Mouse (Mus musculus): ENCODE data around the gene Pfkfb2. TPM values are rescaled to one million over a fixed set of nuclear protein-coding genes. Genes with fewer than 3 reads are reported as not detected.

The Pfkfb2 gene
- polyA plus RNA-seq, 1 experiment from 2014 or later: 9.5 TPM

GRCm38 (mm10) chr1:130732706-130733658 is 3.9 kb upstream of the Pfkfb2 start:
- Histone ChIP-seq H3K4me3 (ENCODE audit: low read depth, low read length) (no peak overlapping the region), H3K9me3 (ENCODE audit: control insufficient read depth, low read length) (no peaks in the 10 kb centered on the region), H3K27me3 (ENCODE audit: control insufficient read depth, insufficient read depth, low read length) (no peaks in the 10 kb centered on the region), H3K4me1 (ENCODE audit: control insufficient read depth, insufficient read depth, low read length) (peaks cover 4% of the 10 kb centered on the region; the same call in 1 of the 2 replicates), H3K4me2 (no peak overlapping the region), H3K27ac (ENCODE audit: low read depth, low read length) (no peak overlapping the region), H3K36me3 (ENCODE audit: control insufficient read depth, insufficient read depth, low read length) (no peaks in the 10 kb centered on the region), H3K9ac (ENCODE audit: low read length) (no peak overlapping the region)
- ATAC-seq (ENCODE audit: low FRiP score) (no peak), DNase-seq (ENCODE audit: low spot score, missing footprints) (peak; percentile 72)
- 89% methylated on average over 13 of the region's 13 CpGs for WGBS

DNA sequence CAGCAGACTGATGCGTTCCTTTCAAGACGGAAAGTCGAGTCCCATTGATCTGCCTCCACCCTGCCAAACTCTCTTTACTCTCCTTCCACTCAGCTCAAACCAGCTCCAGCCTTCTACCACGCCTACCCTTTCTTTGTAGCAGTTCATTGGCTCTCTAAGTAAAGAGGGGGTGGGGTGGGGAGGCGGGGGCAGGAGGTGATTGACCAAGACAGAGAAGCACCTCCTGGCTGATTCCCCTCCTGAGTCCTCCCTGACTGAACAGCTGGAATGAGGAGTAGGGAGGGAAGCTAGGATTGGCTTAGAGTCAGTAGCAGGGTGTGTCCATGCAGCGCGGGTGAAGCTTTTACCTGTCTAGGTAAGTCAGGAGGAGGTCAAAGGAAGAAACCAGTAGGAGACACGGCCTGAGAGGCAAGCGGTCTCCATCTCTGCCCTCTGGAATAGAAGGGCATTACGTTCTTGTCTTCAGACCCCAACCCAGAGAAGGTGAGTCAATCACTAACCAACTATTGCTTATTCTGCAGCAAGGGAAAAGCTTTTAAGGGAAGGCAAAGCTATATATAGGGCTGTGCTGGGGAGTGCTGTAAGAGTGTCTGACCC is 2.8 kb upstream of the Pfkfb2 start, which contains the start of gene AA986860:
TSS of gene AA986860 (plus strand) at position 236 of the 597 bp plus-strand sequence.
- DNase-seq (ENCODE audit: low spot score, missing footprints): peak; percentile 79
- Histone ChIP-seq H3K27me3 (ENCODE audit: control insufficient read depth, insufficient read depth, low read length) (no peaks in the 10 kb centered on the region), H3K9me3 (ENCODE audit: control insufficient read depth, low read length) (no peaks in the 10 kb centered on the region), H3K27ac (ENCODE audit: low read depth, low read length) (no peak within 1 kb of the TSS), H3K4me3 (ENCODE audit: low read depth, low read length) (no peak within 1 kb of the TSS), H3K4me2 (peak within 1 kb of the TSS; percentile 10; the same call in 1 of the 2 replicates), H3K36me3 (ENCODE audit: control insufficient read depth, insufficient read depth, low read length) (no peaks in the 10 kb centered on the region), H3K9ac (ENCODE audit: low read length) (no peak within 1 kb of the TSS), H3K4me1 (ENCODE audit: control insufficient read depth, insufficient read depth, low read length) (peaks cover 4% of the 10 kb centered on the region; the same call in 1 of the 2 replicates)
- peak; percentile 70 for ATAC-seq (ENCODE audit: low FRiP score)
- WGBS: 7% methylated on average over 10 of the region's 10 CpGs

DNA sequence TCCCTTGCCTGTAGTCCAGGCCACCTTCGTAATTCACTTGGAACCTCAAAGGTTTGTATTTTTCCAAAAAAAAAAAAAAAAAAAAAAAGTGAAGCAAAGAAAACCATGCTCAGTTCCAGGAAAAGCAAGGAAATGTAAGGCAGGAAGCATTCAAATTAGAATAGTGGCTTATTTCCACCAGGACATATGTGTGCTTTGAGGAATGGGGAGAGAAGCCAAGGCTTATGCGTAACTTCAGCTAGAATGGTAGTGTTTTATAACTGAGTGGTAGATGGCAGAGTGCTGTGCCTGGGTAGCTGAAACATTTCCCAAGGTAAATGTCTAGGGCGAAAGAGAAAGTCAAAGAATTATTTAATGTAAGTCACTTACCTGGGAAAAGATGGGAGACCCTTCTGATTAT is 345 bp downstream of the Pfkfb2 start:
- H3K4me3 ChIP-seq (ENCODE audit: low read depth, low read length): no peak overlapping the region
- H3K9ac ChIP-seq (ENCODE audit: low read length): no peak overlapping the region
- 89% methylated on average over 3 of the region's 3 CpGs for WGBS
- H3K4me2 ChIP-seq: no peak overlapping the region
- H3K36me3 ChIP-seq (ENCODE audit: control insufficient read depth, insufficient read depth, low read length): no peaks in the 10 kb centered on the region
- no peaks in the 10 kb centered on the region for H3K27me3 ChIP-seq (ENCODE audit: control insufficient read depth, insufficient read depth, low read length)
- no peak overlapping the region for H3K27ac ChIP-seq (ENCODE audit: low read depth, low read length)
- DNase-seq (ENCODE audit: low spot score, missing footprints) (no peak), ATAC-seq (ENCODE audit: low FRiP score) (no peak)
- peaks cover 4% of the 10 kb centered on the region; the same call in 1 of the 2 replicates for H3K4me1 ChIP-seq (ENCODE audit: control insufficient read depth, insufficient read depth, low read length)
- no peaks in the 10 kb centered on the region for H3K9me3 ChIP-seq (ENCODE audit: control insufficient read depth, low read length)

- ATAC-seq (ENCODE audit: low FRiP score) (no peak), DNase-seq (ENCODE audit: low spot score, missing footprints) (peak; percentile 60)
- Histone ChIP-seq H3K9me3 (ENCODE audit: control insufficient read depth, low read length) (no peaks in the 10 kb centered on the region), H3K4me2 (no peak overlapping the region), H3K9ac (ENCODE audit: low read length) (no peak overlapping the region), H3K27me3 (ENCODE audit: control insufficient read depth, insufficient read depth, low read length) (no peaks in the 10 kb centered on the region), H3K4me1 (ENCODE audit: control insufficient read depth, insufficient read depth, low read length) (peaks cover 4% of the 10 kb centered on the region; the same call in 1 of the 2 replicates), H3K4me3 (ENCODE audit: low read depth, low read length) (no peak overlapping the region), H3K27ac (ENCODE audit: low read depth, low read length) (no peak overlapping the region), H3K36me3 (ENCODE audit: control insufficient read depth, insufficient read depth, low read length) (no peaks in the 10 kb centered on the region)
- WGBS: 69% methylated on average over 1 of the region's 1 CpGs
Observed at GRCm38 (mm10) chr1:130728070-130728469, 983 bp downstream of the Pfkfb2 start.

DNA sequence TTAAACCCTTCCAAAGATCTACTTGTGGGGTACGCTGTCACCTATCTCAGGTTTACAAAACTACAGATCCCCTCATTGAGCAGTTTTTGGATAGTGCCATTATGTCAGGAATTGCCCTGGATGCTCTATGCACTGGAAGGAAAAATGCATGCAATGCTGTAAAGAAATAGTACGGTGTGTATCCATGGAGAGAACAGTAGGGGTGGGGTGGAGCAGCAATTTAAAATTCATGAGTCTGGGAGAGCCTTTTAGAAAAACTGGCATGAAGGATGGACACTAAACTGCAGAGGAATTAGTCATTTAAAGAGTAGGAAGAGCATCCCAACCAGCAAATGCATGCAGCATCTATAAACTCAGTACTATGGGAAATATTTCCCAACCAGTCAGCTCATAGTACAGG is 2.7 kb downstream of the Pfkfb2 start:
- ATAC-seq (ENCODE audit: low FRiP score): no peak
- WGBS: 79% methylated on average over 2 of the region's 2 CpGs
- H3K9ac ChIP-seq (ENCODE audit: low read length): no peak overlapping the region
- H3K4me1 ChIP-seq (ENCODE audit: control insufficient read depth, insufficient read depth, low read length): peaks cover under 1% of the 10 kb centered on the region; the same call in 1 of the 2 replicates
- H3K4me3 ChIP-seq (ENCODE audit: low read depth, low read length): no peak overlapping the region
- no peaks in the 10 kb centered on the region for H3K36me3 ChIP-seq (ENCODE audit: control insufficient read depth, insufficient read depth, low read length)
- H3K4me2 ChIP-seq: no peak overlapping the region
- no peak for DNase-seq (ENCODE audit: low spot score, missing footprints)
- H3K27me3 ChIP-seq (ENCODE audit: control insufficient read depth, insufficient read depth, low read length): no peaks in the 10 kb centered on the region
- H3K27ac ChIP-seq (ENCODE audit: low read depth, low read length): no peak overlapping the region
- no peaks in the 10 kb centered on the region for H3K9me3 ChIP-seq (ENCODE audit: control insufficient read depth, low read length)

DNA sequence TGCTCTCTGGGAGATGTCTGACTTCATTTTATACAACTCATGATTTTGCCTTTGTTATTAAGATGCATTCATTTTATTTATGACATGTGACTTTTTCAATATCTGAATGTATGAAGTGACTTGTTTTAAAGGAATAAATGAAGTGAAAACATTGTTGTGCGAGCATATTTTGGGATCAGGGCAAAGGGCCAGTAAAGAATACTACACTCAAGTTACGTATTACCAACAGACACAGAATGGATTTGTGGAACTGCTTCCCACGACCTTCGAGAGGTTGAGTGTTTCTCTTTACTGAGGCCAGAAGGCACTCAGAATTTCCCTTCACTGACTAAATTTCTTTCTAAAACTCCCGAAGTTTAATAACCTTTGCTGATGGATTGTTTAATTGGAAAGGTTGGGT is 4.8 kb downstream of the Pfkfb2 start:
- no peaks in the 10 kb centered on the region for H3K4me1 ChIP-seq (ENCODE audit: control insufficient read depth, insufficient read depth, low read length)
- H3K27me3 ChIP-seq (ENCODE audit: control insufficient read depth, insufficient read depth, low read length): no peaks in the 10 kb centered on the region
- H3K4me3 ChIP-seq (ENCODE audit: low read depth, low read length): no peak overlapping the region
- no peaks in the 10 kb centered on the region for H3K36me3 ChIP-seq (ENCODE audit: control insufficient read depth, insufficient read depth, low read length)
- no peaks in the 10 kb centered on the region for H3K9me3 ChIP-seq (ENCODE audit: control insufficient read depth, low read length)
- ATAC-seq (ENCODE audit: low FRiP score) (no peak), DNase-seq (ENCODE audit: low spot score, missing footprints) (no peak)
- no peak overlapping the region for H3K27ac ChIP-seq (ENCODE audit: low read depth, low read length)
- no peak overlapping the region for H3K4me2 ChIP-seq
- H3K9ac ChIP-seq (ENCODE audit: low read length): no peak overlapping the region
- WGBS: 93% methylated on average over 5 of the region's 5 CpGs

- peak within 1 kb of the TSS; percentile 65 for H3K27ac ChIP-seq (ENCODE audit: low read depth, low read length)
- DNase-seq (ENCODE audit: low spot score, missing footprints) (peak; percentile 98), ATAC-seq (ENCODE audit: low FRiP score) (peak; percentile 83)
- H3K9ac ChIP-seq (ENCODE audit: low read length): peak within 1 kb of the TSS; percentile 83
- H3K4me1 ChIP-seq (ENCODE audit: control insufficient read depth, insufficient read depth, low read length): peaks cover 12% of the 10 kb centered on the region
- H3K36me3 ChIP-seq (ENCODE audit: control insufficient read depth, insufficient read depth, low read length): no peaks in the 10 kb centered on the region
- no peaks in the 10 kb centered on the region for H3K9me3 ChIP-seq (ENCODE audit: control insufficient read depth, low read length)
- peak within 1 kb of the TSS; percentile 71 for H3K4me3 ChIP-seq (ENCODE audit: low read depth, low read length)
- no peaks in the 10 kb centered on the region for H3K27me3 ChIP-seq (ENCODE audit: control insufficient read depth, insufficient read depth, low read length)
- WGBS: 0% methylated on average over 54 of the region's 54 CpGs
- peak within 1 kb of the TSS; percentile 89 for H3K4me2 ChIP-seq
Observed at GRCm38 (mm10) chr1:130717291-130717871, 11.7 kb downstream of the Pfkfb2 start, which contains the start of gene Yod1. Gene Yod1 (plus strand): TSS chr1:130717327.

DNA sequence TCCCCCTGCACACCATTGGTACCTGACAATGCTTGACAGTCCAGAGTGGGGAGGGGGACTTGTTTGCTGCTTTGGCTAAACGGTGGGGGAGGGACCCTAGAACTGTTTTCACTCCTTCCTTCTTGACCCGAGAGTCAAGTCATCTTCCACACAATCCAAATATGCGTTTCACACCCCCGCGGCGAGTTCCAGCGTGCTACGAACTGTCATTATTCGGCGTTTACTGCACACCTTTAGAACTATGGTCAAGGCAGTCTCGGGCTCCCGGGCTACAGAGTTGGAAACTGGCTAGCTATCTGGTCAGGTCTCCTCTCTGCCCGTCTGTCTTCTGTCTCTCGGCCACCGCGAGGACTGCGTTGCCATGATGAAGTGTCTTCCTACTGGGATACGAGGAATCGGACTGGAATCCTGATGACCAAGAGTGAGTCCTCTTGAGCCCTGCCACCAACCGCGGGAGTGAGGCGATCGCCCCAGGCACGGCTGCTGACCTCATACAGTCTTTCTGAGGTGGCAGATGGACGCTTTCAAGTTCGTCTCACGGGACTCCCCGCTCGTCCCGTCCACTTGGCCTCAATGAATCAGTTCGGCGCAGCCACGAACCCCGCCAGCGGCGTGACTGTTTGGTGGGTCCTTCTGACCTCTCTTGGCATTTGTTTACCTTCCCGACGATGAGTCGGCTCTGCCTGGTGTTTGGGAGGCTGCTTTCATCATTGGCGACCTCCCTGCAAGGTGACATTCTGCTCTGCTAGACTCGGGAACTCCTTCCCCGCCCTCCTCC is 12.4 kb downstream of the Pfkfb2 start:
- WGBS: under 1% methylated on average over 42 of the region's 42 CpGs
- Histone ChIP-seq H3K36me3 (ENCODE audit: control insufficient read depth, insufficient read depth, low read length) (no peaks in the 10 kb centered on the region), H3K4me2 (peak overlapping the region; percentile 89), H3K4me1 (ENCODE audit: control insufficient read depth, insufficient read depth, low read length) (peaks cover 12% of the 10 kb centered on the region), H3K27me3 (ENCODE audit: control insufficient read depth, insufficient read depth, low read length) (no peaks in the 10 kb centered on the region), H3K4me3 (ENCODE audit: low read depth, low read length) (peak overlapping the region; percentile 71), H3K9me3 (ENCODE audit: control insufficient read depth, low read length) (no peaks in the 10 kb centered on the region), H3K9ac (ENCODE audit: low read length) (peak overlapping the region; percentile 83), H3K27ac (ENCODE audit: low read depth, low read length) (peak overlapping the region; percentile 65)
- DNase-seq (ENCODE audit: low spot score, missing footprints) (peak; percentile 97), ATAC-seq (ENCODE audit: low FRiP score) (peak; percentile 46)
